Mouse (Mus musculus) hindbrain, postnatal 0 days (tissue): ENCODE measurements at regions not wholly inside any gene's neighbourhood (a gene's known extent, or its start where the extent isn't known, plus 50 kb on each side); places are given as distances from the start of the nearest gene placed in this dataset.

Experiments
- ATAC-seq: fragments of 200-750 bp; cut with Nextera tagmentation; 2 replicates; pipeline ENCODE4 v1.8.0; 2017; ENCODE audit warnings: mild to moderate bottlenecking, moderate TSS enrichment, moderate library complexity
- DNase-seq: peaks from one replicate; pipeline ENCODE4 v3.0.0-alpha.2; 2015; ENCODE audit warnings: low spot score
- H3K27ac ChIP-seq: fragments of 300-500 bp; sonication (generic); 2 replicates; pipeline ENCODE4 v1.5.1; 2014; ENCODE audit warnings: mild to moderate bottlenecking
- H3K27me3 ChIP-seq: fragments of 300-500 bp; sonication (generic); 2 replicates; pipeline ENCODE4 v1.6.1; 2014; ENCODE audit warnings: low read length, mixed read lengths; ENCODE audit not compliant: insufficient read depth
- H3K36me3 ChIP-seq: fragments of 300-500 bp; sonication (generic); 2 replicates; pipeline ENCODE4 v1.6.1; 2014; ENCODE audit warnings: low read length, mixed read lengths; ENCODE audit not compliant: insufficient read depth
- H3K4me1 ChIP-seq: fragments of 300-500 bp; sonication (generic); 2 replicates; pipeline ENCODE4 v1.6.1; 2014; ENCODE audit warnings: antibody characterized with exemption, low read length, mixed read lengths; ENCODE audit not compliant: insufficient read depth
- H3K4me2 ChIP-seq: fragments of 300-500 bp; sonication (generic); 2 replicates; pipeline ENCODE4 v1.6.1; 2014; ENCODE audit warnings: low read depth, mild to moderate bottlenecking, low read length, moderate library complexity, mixed read lengths
- H3K4me3 ChIP-seq: fragments of 300-500 bp; sonication (generic); 2 replicates; pipeline ENCODE4 v1.5.1; 2014; ENCODE audit warnings: low read length
- H3K9ac ChIP-seq: fragments of 300-500 bp; sonication (generic); replicated peaks from 2 replicates; pipeline ENCODE4 v1.6.1; 2014; ENCODE audit warnings: mild to moderate bottlenecking, low read length, moderate library complexity, mixed read lengths
- H3K9me3 ChIP-seq: fragments of 300-500 bp; sonication (generic); 2 replicates; pipeline ENCODE4 v1.6.1; 2016; ENCODE audit warnings: low read length, mixed read lengths
- CTCF ChIP-seq: IDR thresholded peaks from 2 replicates; pipeline ENCODE4 v1.5.1; 2016; ENCODE audit warnings: antibody characterized with exemption, control low read depth, low read depth
- WGBS: fragments of 180-500 bp; shearing (Covaris S2); extraction: QIAGEN DNeasy Blood & Tissue Kit; methylation state at CpG from one replicate; pipeline ENCODE4 v1.1.7; 2014; 5-methylcytosine and 5-hydroxymethylcytosine counted together

DNA sequence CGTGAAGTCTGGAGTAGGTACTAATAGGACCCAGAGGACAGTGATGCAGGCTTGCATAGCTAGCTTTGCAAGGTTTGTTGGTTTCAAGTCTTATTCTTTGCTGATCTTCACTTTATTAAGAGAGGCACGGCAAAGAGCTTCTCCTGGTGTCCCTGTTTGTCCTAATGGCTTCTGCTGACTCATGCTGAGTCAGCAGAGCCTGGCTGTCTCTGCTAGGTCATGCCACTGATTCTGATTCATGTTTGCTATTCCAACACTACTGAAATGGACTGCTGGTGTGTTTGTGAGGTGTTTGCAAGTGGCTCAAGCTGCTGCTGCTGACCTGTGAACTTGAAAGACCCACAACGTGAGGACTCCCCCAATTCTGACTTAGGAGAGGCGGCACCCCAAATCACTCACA, 58.1 kb upstream of the Ppm1b start:
- H3K4me1 ChIP-seq, result no peaks in the 10 kb centered on the region
- ATAC-seq (no peak), DNase-seq (no peak)
- no peaks in the 10 kb centered on the region for H3K9me3 ChIP-seq
- no peaks in the 10 kb centered on the region for H3K36me3 ChIP-seq
- H3K4me2 ChIP-seq, result no peak overlapping the region
- H3K27me3 ChIP-seq, result no peaks in the 10 kb centered on the region
- no peak overlapping the region for H3K4me3 ChIP-seq
- H3K27ac ChIP-seq, result no peak overlapping the region
- no peak overlapping the region for H3K9ac ChIP-seq
- no peak for TF ChIP-seq CTCF
- WGBS, result 94% methylated on average over 4 of the region's 4 CpGs

DNA sequence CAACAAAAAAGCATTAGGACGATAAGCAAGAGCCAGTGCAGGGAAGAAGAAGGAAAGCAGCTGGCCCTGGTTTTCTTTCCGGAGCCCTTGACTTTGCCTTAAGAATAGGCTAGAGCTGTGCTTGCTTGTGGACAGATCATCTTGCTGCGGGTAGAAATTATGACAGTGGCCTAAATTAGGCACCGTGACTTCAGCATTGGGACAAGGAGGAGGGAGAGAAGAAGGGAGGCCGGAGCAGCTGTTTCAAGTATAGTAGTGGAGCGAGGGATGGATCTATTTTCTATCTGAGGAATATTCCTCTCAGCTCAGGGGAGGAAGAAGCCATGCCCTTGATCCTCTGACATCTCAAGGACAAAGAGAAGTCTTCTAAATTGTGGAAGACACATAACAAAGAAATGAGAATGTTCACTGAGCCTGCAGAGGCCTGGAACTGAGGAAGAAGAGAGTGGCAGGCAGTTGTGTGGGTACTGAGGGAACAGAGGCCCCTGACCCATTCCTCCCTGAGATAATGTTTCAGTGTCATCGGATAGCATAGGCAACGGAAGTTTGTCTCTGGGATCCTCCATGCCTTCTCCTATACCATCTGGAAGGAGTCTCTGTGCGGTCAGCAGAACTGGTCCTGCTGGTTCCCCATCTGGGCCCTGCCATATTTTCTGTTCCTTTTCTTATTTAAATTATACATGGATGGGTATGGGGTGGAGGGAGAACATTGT, 52.8 kb upstream of the Ppm1b start:
- H3K4me1 ChIP-seq, result no peaks in the 10 kb centered on the region
- no peak overlapping the region for H3K4me2 ChIP-seq
- ATAC-seq, result no peak
- no peaks in the 10 kb centered on the region for H3K36me3 ChIP-seq
- no peak for TF ChIP-seq CTCF
- no peak overlapping the region for H3K9ac ChIP-seq
- no peak for DNase-seq
- H3K9me3 ChIP-seq, result no peaks in the 10 kb centered on the region
- no peaks in the 10 kb centered on the region for H3K27me3 ChIP-seq
- no peak overlapping the region for H3K4me3 ChIP-seq
- WGBS, result 80% methylated on average over 9 of the region's 9 CpGs
- no peak overlapping the region for H3K27ac ChIP-seq
